Mouse (Mus musculus) erythroblast, embryonic 14.5 days (primary cell): ENCODE measurements around the gene Mff.

Experiments used
- GATA1 ChIP-seq: IDR thresholded peaks from 2 replicates; pipeline ENCODE4 v1.6.1; 2012; ENCODE audit warnings: low read length, inconsistent platforms, mixed read lengths
- TAL1 ChIP-seq: IDR thresholded peaks from 3 replicates; pipeline ENCODE4 v1.6.1; 2012; ENCODE audit warnings: low read length, inconsistent platforms, mixed read lengths

- TF ChIP-seq TAL1, result no peak
- TF ChIP-seq GATA1, result no peak
These were observed 60.9 kb downstream of the Mff start for GRCm38 (mm10) chr1:82785546-82785945.
